Mouse (Mus musculus) heart, embryonic 14.5 days (tissue): ENCODE data around the gene Nr5a1. TPM values are rescaled to one million over a fixed set of nuclear protein-coding genes. Genes with fewer than 3 reads are reported as not detected.

ENCODE experiments used
- ATAC-seq: fragments of 200-750 bp; cut with Nextera tagmentation; 2 replicates; pipeline ENCODE4 v1.8.0; 2017; ENCODE audit warnings: low read depth, moderate TSS enrichment; ENCODE audit not compliant: insufficient number of reproducible peaks, insufficient read depth, low FRiP score
- H3K27ac ChIP-seq, 2 experiments: fragments of 200-500 bp in 1 of 2; fragments of 300-500 bp in 1 of 2; sonication (generic) in 1 of 2; replicated peaks in 1 of 2; 2 replicates each; pipeline ENCODE4 v1.5.1; 2012 to 2014; ENCODE audit warnings: low read depth in 2 of 2, low read length in 2 of 2, control low read depth in 1 of 2, mild to moderate bottlenecking in 1 of 2, mixed read lengths in 1 of 2; ENCODE audit not compliant: control insufficient read depth in 1 of 2, insufficient read depth in 1 of 2
- H3K27me3 ChIP-seq: fragments of 300-500 bp; sonication (generic); 2 replicates; pipeline ENCODE4 v1.6.1; 2014; ENCODE audit warnings: mild to moderate bottlenecking, low read length, control low read depth; ENCODE audit not compliant: control insufficient read depth, insufficient read depth
- H3K36me3 ChIP-seq: fragments of 300-500 bp; sonication (generic); 2 replicates; pipeline ENCODE4 v1.6.1; 2014; ENCODE audit warnings: mild to moderate bottlenecking, control low read depth, low read length, mixed read lengths; ENCODE audit not compliant: control insufficient read depth, insufficient read depth
- H3K4me1 ChIP-seq, 2 experiments: fragments of 200-500 bp in 1 of 2; fragments of 300-500 bp in 1 of 2; sonication (generic) in 1 of 2; 2 replicates each; pipeline ENCODE4 v1.6.1; 2012 to 2014; ENCODE audit warnings: low read length in 2 of 2, control low read depth in 1 of 2, mixed read lengths in 1 of 2; ENCODE audit not compliant: control insufficient read depth in 2 of 2, insufficient read depth in 2 of 2
- H3K4me2 ChIP-seq: fragments of 300-500 bp; sonication (generic); 2 replicates; pipeline ENCODE4 v1.6.1; 2014; ENCODE audit warnings: mild to moderate bottlenecking, low read length
- H3K4me3 ChIP-seq, 2 experiments: fragments of 200-500 bp in 1 of 2; fragments of 300-500 bp in 1 of 2; sonication (generic) in 1 of 2; 2 replicates each; pipeline ENCODE4 v1.5.1; 2012 to 2014; ENCODE audit warnings: low read length in 2 of 2, mild to moderate bottlenecking in 2 of 2, control low read depth in 1 of 2, low read depth in 1 of 2, moderate library complexity in 1 of 2; ENCODE audit not compliant: control insufficient read depth in 1 of 2, insufficient read depth in 1 of 2
- H3K9ac ChIP-seq: fragments of 300-500 bp; sonication (generic); 2 replicates; pipeline ENCODE4 v1.6.1; 2014; ENCODE audit warnings: mild to moderate bottlenecking, low read length
- H3K9me3 ChIP-seq: fragments of 300-500 bp; sonication (generic); 2 replicates; pipeline ENCODE4 v1.6.1; 2016; ENCODE audit warnings: low read length, control low read depth; ENCODE audit not compliant: control insufficient read depth
- WGBS: fragments of 180-500 bp; shearing (Covaris S2); extraction: QIAGEN DNeasy Blood & Tissue Kit; methylation state at CpG from one replicate; pipeline ENCODE4 v1.1.7; 2014; 5-methylcytosine and 5-hydroxymethylcytosine counted together
- polyA plus RNA-seq: library from polyadenylated mRNA; unstranded; fragments of >200 nt; fragmentation: Nextera tagmentation; extraction: Ambion mirVana; gene quantifications from 2 replicates; pipeline ENCODE4 v1.2.1, GENCODE M21; 2014

Nr5a1 gene
- polyA plus RNA-seq, 1 experiment from 2014 or later, result not detected

DNA sequence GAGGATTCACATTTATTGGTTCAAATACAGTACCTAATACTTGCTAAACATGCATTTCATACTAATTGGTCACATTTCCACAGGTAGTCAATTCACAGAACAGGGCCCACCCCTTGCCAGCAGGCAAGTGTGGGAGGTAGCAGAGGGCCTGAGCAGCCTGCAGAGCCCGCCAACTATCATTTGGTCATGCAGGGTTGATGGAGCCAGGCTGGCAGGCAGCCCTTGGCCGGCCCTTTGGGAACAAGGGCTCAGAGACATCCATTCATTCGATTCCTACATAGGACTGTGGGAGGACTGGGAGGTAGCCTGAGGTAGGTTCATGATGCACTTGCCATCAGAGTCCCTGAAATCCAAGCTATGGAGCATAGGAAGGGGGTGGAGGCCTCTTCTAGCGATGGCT is 9.0 kb upstream of the Nr5a1 start:
- Histone ChIP-seq H3K4me2 (no peak overlapping the region), H3K4me3 (no peak overlapping the region), H3K9ac (no peak overlapping the region), H3K4me1 (peaks cover 7 to 12% of the 10 kb centered on the region in 2 experiments), H3K27me3 (no peaks in the 10 kb centered on the region), H3K36me3 (no peaks in the 10 kb centered on the region), H3K9me3 (no peaks in the 10 kb centered on the region), H3K27ac (no peak overlapping the region)
- no peak for ATAC-seq
- 83% methylated on average over 4 of the region's 4 CpGs for WGBS

DNA sequence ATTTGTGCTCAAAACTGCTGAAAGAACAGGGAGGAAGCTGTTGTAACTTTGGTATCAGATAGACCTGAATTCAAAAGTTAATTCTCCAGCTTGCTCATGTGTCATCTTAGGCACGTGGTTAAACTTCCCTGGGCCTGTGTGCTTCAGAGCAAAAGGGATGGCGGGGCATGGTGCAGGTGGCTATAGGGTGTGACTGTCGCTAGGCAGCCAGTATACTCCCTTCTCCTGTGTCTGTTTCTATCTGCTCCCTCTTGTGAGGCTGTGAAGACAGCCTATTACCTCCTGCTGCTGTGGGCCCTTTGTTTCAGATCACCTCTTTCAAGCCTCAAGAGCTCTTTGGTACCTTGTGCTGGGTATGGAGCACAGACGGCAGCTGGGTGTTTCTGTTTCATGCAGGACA is 7.7 kb upstream of the Nr5a1 start:
- 51% methylated on average over 4 of the region's 4 CpGs for WGBS
- no peaks in the 10 kb centered on the region for H3K36me3 ChIP-seq
- ATAC-seq, result no peak

DNA sequence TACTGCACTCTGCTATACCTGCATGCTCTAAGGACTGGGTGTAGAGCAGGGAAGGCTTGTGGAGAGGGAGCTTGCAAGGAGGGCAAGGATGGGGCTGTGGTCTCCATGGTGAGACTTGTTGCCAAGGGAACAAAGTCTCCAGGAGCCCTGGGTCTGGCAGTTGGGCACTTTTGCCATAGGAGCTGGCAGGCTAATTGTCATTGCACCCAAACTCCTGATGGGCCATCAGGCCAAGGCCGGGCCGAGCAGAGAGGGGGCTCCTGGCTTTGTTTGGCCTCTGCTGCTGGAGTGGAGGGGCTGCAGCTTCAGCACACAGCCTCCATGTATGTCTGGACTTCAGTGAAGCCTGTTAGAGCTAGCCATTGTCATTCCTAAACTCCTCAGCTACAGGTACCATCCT is 6.3 kb upstream of the Nr5a1 start:
- no peak overlapping the region for H3K27ac ChIP-seq
- no peaks in the 10 kb centered on the region for H3K36me3 ChIP-seq
- H3K4me1 ChIP-seq, result peaks cover 7 to 12% of the 10 kb centered on the region in 2 experiments
- no peak for ATAC-seq
- H3K4me2 ChIP-seq, result no peak overlapping the region
- no peak overlapping the region for H3K4me3 ChIP-seq
- H3K27me3 ChIP-seq, result no peaks in the 10 kb centered on the region
- WGBS, result 79% methylated on average over 2 of the region's 2 CpGs
- H3K9me3 ChIP-seq, result no peaks in the 10 kb centered on the region
- H3K9ac ChIP-seq, result no peak overlapping the region

More for the DNA sequence above, 7.7 kb upstream of the Nr5a1 start:
- Histone ChIP-seq H3K27ac (no peak overlapping the region), H3K9ac (no peak overlapping the region), H3K4me2 (no peak overlapping the region), H3K9me3 (no peaks in the 10 kb centered on the region), H3K27me3 (no peaks in the 10 kb centered on the region), H3K4me3 (no peak overlapping the region), H3K4me1 (peaks cover 7 to 12% of the 10 kb centered on the region in 2 experiments)

DNA sequence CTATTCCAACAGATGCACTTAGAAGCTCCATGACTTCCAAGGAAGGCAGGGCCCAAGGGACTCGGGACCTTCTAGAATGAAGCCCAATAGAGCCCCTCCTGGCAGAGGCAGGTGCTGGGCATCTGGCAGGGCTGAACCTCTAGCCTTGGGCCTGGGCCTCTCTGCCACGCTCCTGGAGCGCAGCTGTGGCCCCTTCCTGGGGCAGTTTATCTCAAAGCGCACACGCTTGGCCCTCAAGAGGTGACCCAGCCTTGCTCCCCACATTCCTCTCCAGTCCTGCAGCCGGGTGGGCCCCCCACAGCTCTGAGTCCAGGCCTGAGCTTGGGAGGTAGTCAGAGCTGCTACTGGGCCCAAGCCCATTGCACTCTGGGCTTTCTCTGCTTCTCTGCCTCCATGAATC is 5.0 kb upstream of the Nr5a1 start:
- Histone ChIP-seq H3K36me3 (no peaks in the 10 kb centered on the region), H3K27ac (no peak overlapping the region), H3K9me3 (no peaks in the 10 kb centered on the region), H3K4me2 (no peak overlapping the region), H3K27me3 (peaks cover 9% of the 10 kb centered on the region), H3K4me3 (no peak overlapping the region), H3K9ac (no peak overlapping the region), H3K4me1 (peaks cover 7 to 11% of the 10 kb centered on the region in 2 experiments)
- no peak for ATAC-seq
- 42% methylated on average over 6 of the region's 6 CpGs for WGBS

DNA sequence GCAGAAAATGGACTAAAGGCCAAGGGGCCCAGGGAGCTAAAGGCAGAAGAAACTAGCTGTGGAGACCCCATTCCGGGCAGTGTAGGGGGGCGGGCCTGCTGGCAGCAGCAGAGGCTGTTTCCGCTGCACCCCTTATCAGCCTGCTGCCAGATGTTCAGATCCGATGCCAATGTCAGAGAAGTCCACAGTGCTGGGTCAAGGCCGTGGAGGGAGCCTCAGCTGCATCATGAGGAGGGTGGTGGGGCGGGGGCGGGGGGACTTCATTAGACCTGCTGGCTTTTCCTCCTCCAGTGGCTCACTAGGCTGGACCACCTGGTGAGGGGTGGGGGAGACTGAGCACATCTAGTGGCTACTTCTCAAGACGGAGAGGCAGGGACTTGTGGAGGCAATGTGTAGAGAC is 4.3 kb upstream of the Nr5a1 start:
- no peak overlapping the region for H3K27ac ChIP-seq
- H3K9ac ChIP-seq, result no peak overlapping the region
- peaks cover 5 to 11% of the 10 kb centered on the region in 2 experiments for H3K4me1 ChIP-seq
- H3K27me3 ChIP-seq, result peaks cover 15% of the 10 kb centered on the region
- no peak overlapping the region for H3K4me3 ChIP-seq
- 46% methylated on average over 7 of the region's 8 CpGs for WGBS
- H3K36me3 ChIP-seq, result no peaks in the 10 kb centered on the region
- ATAC-seq, result no peak
- no peaks in the 10 kb centered on the region for H3K9me3 ChIP-seq
- no peak overlapping the region for H3K4me2 ChIP-seq

DNA sequence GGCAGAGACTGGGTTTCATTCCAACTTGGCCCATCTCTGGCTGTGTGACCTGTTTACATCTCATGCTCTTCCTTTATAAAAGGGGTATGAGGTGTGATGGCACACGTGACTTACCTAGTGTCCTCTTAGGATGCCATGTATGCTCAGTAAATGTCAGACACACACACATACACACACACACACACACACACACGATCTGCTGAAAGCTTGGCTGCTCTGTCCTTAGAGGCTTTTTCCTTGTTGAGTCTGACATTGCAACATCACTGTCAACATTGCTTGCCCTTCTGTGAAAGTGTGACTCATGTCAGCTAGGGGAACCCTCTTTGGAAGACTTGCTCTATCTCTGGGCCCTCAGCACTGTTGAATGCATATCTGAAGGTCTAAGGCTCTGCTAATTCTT is 3.1 kb upstream of the Nr5a1 start:
- no peak for ATAC-seq
- H3K27ac ChIP-seq, result no peak overlapping the region
- peaks cover 28% of the 10 kb centered on the region for H3K27me3 ChIP-seq
- H3K4me1 ChIP-seq, result peaks cover 5 to 11% of the 10 kb centered on the region in 2 experiments
- WGBS, result 69% methylated on average over 2 of the region's 2 CpGs
- H3K9me3 ChIP-seq, result no peaks in the 10 kb centered on the region
- no peaks in the 10 kb centered on the region for H3K36me3 ChIP-seq
- no peak overlapping the region for H3K9ac ChIP-seq
- H3K4me3 ChIP-seq, result no peak overlapping the region
- no peak overlapping the region for H3K4me2 ChIP-seq

DNA sequence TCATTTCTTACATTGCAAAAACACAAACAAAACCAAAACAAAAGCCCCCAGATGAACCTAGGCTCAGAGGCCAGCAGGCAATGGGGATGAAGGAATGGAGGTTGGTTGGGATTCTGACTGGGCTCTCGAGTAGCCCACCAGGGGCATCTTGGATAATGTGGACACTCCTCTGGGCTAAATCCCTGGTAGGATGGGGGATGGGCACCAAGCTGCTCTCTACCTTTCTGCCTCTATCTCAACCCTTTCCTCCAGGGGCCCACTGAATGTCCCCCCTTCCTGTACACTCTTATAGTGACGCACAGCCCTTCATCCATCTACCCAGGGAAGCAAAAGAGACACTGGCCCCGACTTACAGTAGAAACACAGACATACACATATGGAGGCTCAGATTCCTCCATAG is 746 bp downstream of the Nr5a1 start:
- ATAC-seq, result no peak
- Histone ChIP-seq H3K36me3 (no peaks in the 10 kb centered on the region), H3K4me2 (no peak overlapping the region), H3K4me3 (no peak overlapping the region), H3K4me1 (peaks cover 2 to 23% of the 10 kb centered on the region in 2 experiments; a peak in 3 of 4 replicates), H3K27me3 (peaks cover 65% of the 10 kb centered on the region), H3K27ac (no peak overlapping the region), H3K9ac (no peak overlapping the region), H3K9me3 (no peaks in the 10 kb centered on the region)
- 74% methylated on average over 3 of the region's 3 CpGs for WGBS

DNA sequence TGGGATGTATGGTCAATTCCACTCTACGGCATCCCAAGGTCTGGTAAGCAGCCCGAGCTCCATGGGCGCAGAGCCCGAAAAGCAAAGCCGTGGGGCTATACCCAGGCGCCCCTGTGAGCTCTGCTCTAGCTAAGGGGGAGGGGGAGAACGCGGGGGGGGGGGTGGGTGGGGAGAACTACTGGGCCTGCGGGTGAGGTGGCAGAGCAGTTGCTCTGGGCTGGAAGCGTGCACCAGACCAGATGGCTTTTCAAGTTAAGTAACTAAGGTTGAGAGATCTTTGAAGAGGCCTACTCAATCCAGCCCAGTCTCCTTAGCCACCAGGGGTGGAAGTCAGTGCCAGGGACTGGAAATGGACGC is 1.6 kb downstream of the Nr5a1 start:
- 34% methylated on average over 10 of the region's 11 CpGs for WGBS
- no peak for ATAC-seq

More for the DNA sequence above, 1.6 kb downstream of the Nr5a1 start:
- Histone ChIP-seq H3K9ac (no peak overlapping the region), H3K4me1 (peaks cover 2 to 22% of the 10 kb centered on the region in 2 experiments; a peak in 3 of 4 replicates), H3K4me2 (no peak overlapping the region), H3K9me3 (no peaks in the 10 kb centered on the region), H3K27ac (no peak overlapping the region), H3K27me3 (peaks cover 74% of the 10 kb centered on the region), H3K36me3 (no peaks in the 10 kb centered on the region), H3K4me3 (0 out of 4 replicates have a peak overlapping the region, but pooled peaks of 1 of the 2 experiments have one; percentile 36)
